Comparison of ENCODE assay signal across 11 mouse cellular contexts in genomic region chr5:99380166-99380565, GRCm38 (mm10).
DNase-seq lines count a peak whose midpoint lies in the region; ATAC-seq and TF ChIP-seq lines count a peak whose summit lies in the region.
"Had no signal": no experiment of that assay in that cellular context is flagged by ENCODE, and none has a peak within 500 bp of the region (broad histone marks: within the 10 kb centered on the region; RNA-seq: fewer than 3 reads in every experiment).

No protein-coding gene starts in this region.

- H3K9ac ChIP-seq in kidney, embryonic 14.5 days (ENCODE audit: low read depth, low read length): no peak overlapping the region
- H3K9ac ChIP-seq: lung, embryonic 14.5 days had no signal

- WGBS in kidney, embryonic 14.5 days: 7% methylated on average over 12 of the region's 12 CpGs
- 55% methylated on average over 12 of the region's 12 CpGs for WGBS in embryonic facial prominence, embryonic 10.5 days
- 5% methylated on average over 12 of the region's 12 CpGs for WGBS in large intestine, adult 2 months
- WGBS in cerebellum, adult 2 months: 57% methylated on average over 12 of the region's 12 CpGs

- ATAC-seq in kidney, embryonic 14.5 days (ENCODE audit: low FRiP score, low TSS enrichment): no peak
- no peak for ATAC-seq in erythroblast, adult 5-6 weeks (replicated peaks; ENCODE audit: low FRiP score, poor library complexity, severe bottlenecking)

- H3K9me3 ChIP-seq in kidney, embryonic 14.5 days (ENCODE audit: control insufficient read depth, low read length): no peaks in the 10 kb centered on the region
- no peaks in the 10 kb centered on the region for H3K9me3 ChIP-seq in embryonic facial prominence, embryonic 10.5 days

- H3K36me3 ChIP-seq in kidney, embryonic 14.5 days (ENCODE audit: control insufficient read depth, insufficient read depth, low read length): no peaks in the 10 kb centered on the region
- no peaks in the 10 kb centered on the region for H3K36me3 ChIP-seq in embryonic facial prominence, embryonic 10.5 days (replicated peaks)

- TF ChIP-seq POLR2A in cerebellum, adult 2 months (IDR thresholded peaks at IDR 0.05; ENCODE audit: borderline replicate concordance, insufficient read depth, low read length): no peak

- 0 out of 2 replicates have a peak, but pooled peaks cover 3% of the 10 kb centered on the region for H3K27me3 ChIP-seq in kidney, embryonic 14.5 days (ENCODE audit: control insufficient read depth, insufficient read depth, low read length)
- peaks cover 36% of the 10 kb centered on the region for H3K27me3 ChIP-seq in embryonic facial prominence, embryonic 10.5 days (replicated peaks; ENCODE audit: low read depth, poor library complexity, severe bottlenecking)
- no peaks in the 10 kb centered on the region; the same call in 1 of the 2 replicates for H3K27me3 ChIP-seq in cerebellum, adult 2 months (ENCODE audit: control insufficient read depth, insufficient read depth, low read length)
- H3K27me3 ChIP-seq: CH12.LX had no signal

- peak overlapping the region; percentile 4; the same call in 1 of the 2 replicates for H3K4me2 ChIP-seq in kidney, embryonic 14.5 days (replicated peaks; ENCODE audit: low read depth, low read length)
- H3K4me2 ChIP-seq: lung, embryonic 14.5 days had no signal

- no peak for TF ChIP-seq CTCF in cerebellum, adult 2 months (IDR thresholded peaks at IDR 0.05; ENCODE audit: borderline replicate concordance, insufficient read depth, low read depth, low read length)

- H3K27ac ChIP-seq in kidney, embryonic 14.5 days (ENCODE audit: low read depth, low read length): no peak overlapping the region
- H3K27ac ChIP-seq in embryonic facial prominence, embryonic 10.5 days (replicated peaks): peak overlapping the region; percentile 35
- H3K27ac ChIP-seq in cerebellum, adult 2 months (ENCODE audit: insufficient read depth, low read length): no peak overlapping the region

- peaks cover 16% of the 10 kb centered on the region; the same call in 1 of the 2 replicates for H3K4me1 ChIP-seq in kidney, embryonic 14.5 days (ENCODE audit: control insufficient read depth, insufficient read depth, low read length)
- H3K4me1 ChIP-seq in embryonic facial prominence, embryonic 10.5 days: peaks cover 60% of the 10 kb centered on the region
- H3K4me1 ChIP-seq in cerebellum, adult 2 months (ENCODE audit: control insufficient read depth, insufficient read depth, low read length): no peaks in the 10 kb centered on the region

- H3K4me3 ChIP-seq in kidney, embryonic 14.5 days (ENCODE audit: low read length): no peak overlapping the region
- H3K4me3 ChIP-seq in embryonic facial prominence, embryonic 10.5 days: no peak overlapping the region
- no peak overlapping the region for H3K4me3 ChIP-seq in cerebellum, adult 2 months (replicated peaks; ENCODE audit: insufficient read depth, low read depth, low read length)

- no peak for DNase-seq in kidney, adult 18-20 months
- peak; percentile 5 for DNase-seq in ZHBTc4 (ENCODE audit: low read depth, low spot score)
- DNase-seq in embryonic facial prominence, embryonic 10.5 days (ENCODE audit: low spot score): no peak
- DNase-seq in large intestine, adult 2 months (ENCODE audit: low read depth, low spot score): peak; percentile 64
- no peak for DNase-seq in cerebellum, adult 2 months
- DNase-seq in cerebellum, adult 11-12 months: no peak
- DNase-seq: embryo, embryonic 11 days; lung, embryonic 14.5 days had no signal

Comparison
In these comparisons a context has a peak if more than half of its experiments do, and no peak if none do; other contexts are left out.
1. DNase-seq: peak in ZHBTc4 (single experiment) and large intestine, adult 2 months (single experiment); none in kidney, adult 18-20 months (single experiment), embryonic facial prominence, embryonic 10.5 days (single experiment), cerebellum, adult 2 months (0 of 2) and cerebellum, adult 11-12 months (single experiment).